Mouse (Mus musculus) cortical plate, adult 2 months (tissue): ENCODE results near the gene Cwc22.

Source experiments
- CTCF ChIP-seq: fragments of 200-500 bp; IDR thresholded peaks from 2 replicates; pipeline ENCODE4 v1.5.1; 2011; ENCODE audit warnings: mild to moderate bottlenecking, control low read depth, low read length; ENCODE audit not compliant: insufficient read depth; ENCODE audit errors: extremely low read depth
- POLR2A ChIP-seq: fragments of 200-500 bp; IDR thresholded peaks from 2 replicates; pipeline ENCODE4 v1.6.1; 2011; ENCODE audit warnings: mild to moderate bottlenecking, low read length, control low read depth; ENCODE audit not compliant: insufficient read depth; ENCODE audit errors: extremely low read depth

GRCm38 (mm10) chr2:77918006-77918405 lies 28.2 kb downstream of the Cwc22 start:
- TF ChIP-seq CTCF (no peak), POLR2A (no peak)
